Mouse (Mus musculus) E14TG2a.4 (cell line): Measurements from ENCODE around the gene Lmna.

Source experiments
- H3K27me3 ChIP-seq: 2 replicates; pipeline ENCODE4 v1.6.1; 2014; ENCODE audit warnings: low read length, control low read depth; ENCODE audit not compliant: insufficient read depth
- H3K36me3 ChIP-seq: 2 replicates; pipeline ENCODE4 v1.6.1; 2014; ENCODE audit warnings: low read length, control low read depth; ENCODE audit not compliant: insufficient read depth
- H3K4me1 ChIP-seq: replicated peaks from 2 replicates; pipeline ENCODE4 v1.6.1; 2014; ENCODE audit warnings: low read depth, low read length, control low read depth
- H3K4me3 ChIP-seq: replicated peaks from 2 replicates; pipeline ENCODE4 v1.5.1; 2014; ENCODE audit warnings: mild to moderate bottlenecking, low read length
- H3K9me3 ChIP-seq: 2 replicates; pipeline ENCODE4 v1.6.1; 2014; ENCODE audit warnings: low read length, control low read depth
- CTCF ChIP-seq: conservative IDR thresholded peaks from 2 replicates; pipeline ENCODE4 v1.5.1; 2014; ENCODE audit warnings: low read length
- NANOG ChIP-seq: IDR thresholded peaks from 2 replicates; pipeline ENCODE4 v1.6.1; 2014; ENCODE audit warnings: borderline replicate concordance, low read length, mixed read lengths
- POU5F1 ChIP-seq: IDR thresholded peaks from 2 replicates; pipeline ENCODE4 v1.6.1; 2014; ENCODE audit warnings: low read length, borderline replicate concordance

Gene Lmna

GRCm38 (mm10) chr3:88494836-88495628, 14.7 kb downstream of the Lmna start:
- no peak for TF ChIP-seq POU5F1
- H3K36me3 ChIP-seq: peaks cover 16% of the 10 kb centered on the region
- peak overlapping the region; percentile 5; the same call in 1 of the 2 replicates for H3K4me3 ChIP-seq
- H3K9me3 ChIP-seq: no peaks in the 10 kb centered on the region
- H3K4me1 ChIP-seq: peaks cover 75% of the 10 kb centered on the region
- no peaks in the 10 kb centered on the region for H3K27me3 ChIP-seq

- Histone ChIP-seq H3K4me1 (peaks cover 80% of the 10 kb centered on the region), H3K9me3 (no peaks in the 10 kb centered on the region), H3K36me3 (peaks cover 16% of the 10 kb centered on the region), H3K27me3 (no peaks in the 10 kb centered on the region), H3K4me3 (peak overlapping the region; percentile 80)
- no peak for TF ChIP-seq CTCF
- no peak for TF ChIP-seq NANOG
- TF ChIP-seq POU5F1: no peak
These were observed 15.8 kb downstream of the Lmna start for GRCm38 (mm10) chr3:88493706-88494582.

GRCm38 (mm10) chr3:88487396-88487795, 22.4 kb downstream of the Lmna start:
- Histone ChIP-seq H3K4me3 (no peak overlapping the region), H3K27me3 (peaks cover 38% of the 10 kb centered on the region), H3K4me1 (peaks cover 94% of the 10 kb centered on the region), H3K36me3 (peaks cover 27% of the 10 kb centered on the region), H3K9me3 (no peaks in the 10 kb centered on the region)
- TF ChIP-seq POU5F1: no peak
- TF ChIP-seq CTCF: no peak
- no peak for TF ChIP-seq NANOG

GRCm38 (mm10) chr3:88486887-88487286, 22.9 kb downstream of the Lmna start:
- TF ChIP-seq CTCF: no peak
- TF ChIP-seq POU5F1: no peak
- no peak for TF ChIP-seq NANOG
- Histone ChIP-seq H3K27me3 (peaks cover 39% of the 10 kb centered on the region), H3K9me3 (no peaks in the 10 kb centered on the region), H3K36me3 (peaks cover 27% of the 10 kb centered on the region), H3K4me3 (no peak overlapping the region), H3K4me1 (peaks cover 96% of the 10 kb centered on the region)

GRCm38 (mm10) chr3:88486043-88486442, 23.7 kb downstream of the Lmna start:
- Histone ChIP-seq H3K36me3 (peaks cover 27% of the 10 kb centered on the region), H3K4me3 (0 out of 2 replicates have a peak overlapping the region, but pooled peaks have one; percentile 23), H3K27me3 (peaks cover 39% of the 10 kb centered on the region), H3K4me1 (peaks cover 97% of the 10 kb centered on the region), H3K9me3 (peaks cover 5% of the 10 kb centered on the region; the same call in 1 of the 2 replicates)
- TF ChIP-seq POU5F1: no peak
- TF ChIP-seq CTCF: no peak
- no peak for TF ChIP-seq NANOG

- Histone ChIP-seq H3K4me3 (peak overlapping the region; percentile 75), H3K4me1 (peaks cover 93% of the 10 kb centered on the region), H3K9me3 (peaks cover 6% of the 10 kb centered on the region; the same call in 1 of the 2 replicates), H3K27me3 (peaks cover 39% of the 10 kb centered on the region), H3K36me3 (peaks cover 27% of the 10 kb centered on the region)
- no peak for TF ChIP-seq POU5F1
- no peak for TF ChIP-seq CTCF
- no peak for TF ChIP-seq NANOG
These were observed 25.0 kb downstream of the Lmna start for GRCm38 (mm10) chr3:88484597-88485316.

GRCm38 (mm10) chr3:88483621-88484020, 26.1 kb downstream of the Lmna start:
- H3K27me3 ChIP-seq: peaks cover 39% of the 10 kb centered on the region
- H3K4me3 ChIP-seq: peak overlapping the region; percentile 26; the same call in 1 of the 2 replicates
- H3K36me3 ChIP-seq: peaks cover 27% of the 10 kb centered on the region
- TF ChIP-seq NANOG (no peak), CTCF (peak; percentile 96)
- H3K4me1 ChIP-seq: peaks cover 82% of the 10 kb centered on the region
- peaks cover 6% of the 10 kb centered on the region; the same call in 1 of the 2 replicates for H3K9me3 ChIP-seq

- Histone ChIP-seq H3K4me3 (no peak overlapping the region), H3K36me3 (peaks cover 27% of the 10 kb centered on the region), H3K4me1 (peaks cover 77% of the 10 kb centered on the region), H3K27me3 (peaks cover 39% of the 10 kb centered on the region), H3K9me3 (peaks cover 6% of the 10 kb centered on the region; the same call in 1 of the 2 replicates)
- TF ChIP-seq POU5F1 (no peak), CTCF (no peak), NANOG (no peak)
These were observed 26.6 kb downstream of the Lmna start for GRCm38 (mm10) chr3:88483141-88483540.
